Mouse (Mus musculus): Measurements from ENCODE around the gene Pkn1. TPM values are rescaled to one million over a fixed set of nuclear protein-coding genes. Genes with fewer than 3 reads are reported as not detected.

Pkn1 gene
- polyA plus RNA-seq (2014; fragmentation: Nextera tagmentation; extraction: Ambion mirVana) = 26.1 and 30.4 TPM in 2 replicates

DNA sequence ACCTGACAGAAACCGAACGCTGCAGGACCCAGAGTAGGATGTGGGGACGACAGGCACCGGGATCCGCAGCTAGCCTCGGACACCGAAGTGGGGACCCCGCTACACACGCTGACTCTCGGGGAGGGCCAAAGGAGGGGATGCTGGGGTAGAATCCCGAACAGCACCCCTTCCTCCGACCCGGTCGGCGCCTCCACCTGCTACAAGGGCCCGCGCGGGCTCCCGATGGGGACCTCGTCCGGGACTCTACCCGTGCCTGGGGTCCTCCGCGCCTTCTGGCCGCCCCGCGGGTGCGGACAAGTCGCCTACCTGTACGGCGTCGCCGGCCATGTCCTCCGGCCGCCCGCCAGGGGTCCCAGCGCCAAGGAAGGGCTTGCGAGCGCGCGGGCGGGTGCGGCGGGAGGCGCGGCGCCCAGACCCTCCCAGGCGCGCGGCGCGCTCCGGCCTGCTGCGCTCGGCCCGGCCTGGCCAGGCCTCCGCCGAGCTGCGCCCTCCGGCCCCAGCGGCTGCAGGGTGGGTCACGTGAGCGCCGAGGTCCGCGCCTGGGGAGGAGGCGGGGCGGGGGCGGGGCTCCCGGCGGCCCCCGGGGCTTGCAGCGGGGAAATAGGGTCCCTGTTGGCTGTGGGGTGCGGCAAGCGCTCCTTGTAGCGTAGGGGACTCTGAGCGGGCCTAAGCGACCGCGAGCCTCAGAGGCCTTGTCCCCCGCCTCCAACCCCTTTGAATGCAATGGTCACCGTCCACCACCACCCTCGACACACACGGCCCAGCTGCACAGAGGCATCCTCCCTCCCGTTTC is at the start of gene Pkn1:
Gene Pkn1 (minus strand): TSS at position 519 of the 793 bp plus-strand sequence.
- Histone ChIP-seq H3K27ac (replicated peaks; ENCODE audit: low read depth, low read length) (peak within 1 kb of the TSS; percentile 74), H3K4me1 (ENCODE audit: control insufficient read depth, insufficient read depth, low read length) (peaks cover 25% of the 10 kb centered on the region), H3K4me2 (ENCODE audit: low read depth, low read length) (peak within 1 kb of the TSS; percentile 97), H3K36me3 (ENCODE audit: control insufficient read depth, insufficient read depth, low read length) (no peaks in the 10 kb centered on the region), H3K9me3 (ENCODE audit: control insufficient read depth, low read length) (no peaks in the 10 kb centered on the region), H3K27me3 (replicated peaks; ENCODE audit: control insufficient read depth, insufficient read depth, low read length) (no peaks in the 10 kb centered on the region), H3K9ac (ENCODE audit: low read depth, low read length) (peak within 1 kb of the TSS; percentile 87), H3K4me3 (ENCODE audit: low read depth, low read length) (peak within 1 kb of the TSS; percentile 86)
- DNase-seq (ENCODE audit: low spot score) (peak; percentile 87), ATAC-seq (ENCODE audit: low read depth) (peak; percentile 90)
- 0% methylated on average over 31 of the region's 85 CpGs for WGBS

DNA sequence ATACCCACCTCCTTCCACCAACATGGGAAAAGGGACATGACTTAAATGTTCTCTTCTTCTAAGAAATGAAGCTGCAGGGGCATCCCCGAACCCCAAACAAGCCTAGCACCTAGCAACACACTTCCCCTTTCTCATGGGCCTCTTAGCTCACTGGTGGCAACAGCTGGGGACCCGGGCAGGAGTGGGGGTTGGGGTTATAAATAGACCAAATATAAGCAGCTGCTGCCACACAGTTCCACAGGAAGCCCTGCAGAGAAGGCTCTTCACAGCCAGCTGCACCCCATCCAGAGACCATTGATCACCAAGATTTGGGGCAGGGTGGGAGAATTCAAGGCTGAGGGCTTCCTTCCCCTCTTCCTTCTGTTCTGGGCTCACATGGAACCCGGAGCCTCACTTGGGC is 49.7 kb upstream of the Pkn1 start:
- no peak overlapping the region for H3K9ac ChIP-seq (ENCODE audit: low read depth, low read length)
- WGBS = 43% methylated on average over 3 of the region's 3 CpGs
- peaks cover 8% of the 10 kb centered on the region; the same call in 1 of the 2 replicates for H3K4me1 ChIP-seq (ENCODE audit: control insufficient read depth, insufficient read depth, low read length)
- peak; percentile 77 for ATAC-seq (ENCODE audit: low read depth)
- H3K4me2 ChIP-seq (ENCODE audit: low read depth, low read length) = 0 out of 2 replicates have a peak overlapping the region, but pooled peaks have one; percentile 2
- peak overlapping the region; percentile 73 for H3K27ac ChIP-seq (replicated peaks; ENCODE audit: low read depth, low read length)
- no peaks in the 10 kb centered on the region for H3K9me3 ChIP-seq (ENCODE audit: control insufficient read depth, low read length)
- H3K4me3 ChIP-seq (ENCODE audit: low read depth, low read length) = no peak overlapping the region
- H3K36me3 ChIP-seq (ENCODE audit: control insufficient read depth, insufficient read depth, low read length) = no peaks in the 10 kb centered on the region
- peak; percentile 74 for DNase-seq (ENCODE audit: low spot score)
- no peaks in the 10 kb centered on the region; the same call in 1 of the 2 replicates for H3K27me3 ChIP-seq (replicated peaks; ENCODE audit: control insufficient read depth, insufficient read depth, low read length)

DNA sequence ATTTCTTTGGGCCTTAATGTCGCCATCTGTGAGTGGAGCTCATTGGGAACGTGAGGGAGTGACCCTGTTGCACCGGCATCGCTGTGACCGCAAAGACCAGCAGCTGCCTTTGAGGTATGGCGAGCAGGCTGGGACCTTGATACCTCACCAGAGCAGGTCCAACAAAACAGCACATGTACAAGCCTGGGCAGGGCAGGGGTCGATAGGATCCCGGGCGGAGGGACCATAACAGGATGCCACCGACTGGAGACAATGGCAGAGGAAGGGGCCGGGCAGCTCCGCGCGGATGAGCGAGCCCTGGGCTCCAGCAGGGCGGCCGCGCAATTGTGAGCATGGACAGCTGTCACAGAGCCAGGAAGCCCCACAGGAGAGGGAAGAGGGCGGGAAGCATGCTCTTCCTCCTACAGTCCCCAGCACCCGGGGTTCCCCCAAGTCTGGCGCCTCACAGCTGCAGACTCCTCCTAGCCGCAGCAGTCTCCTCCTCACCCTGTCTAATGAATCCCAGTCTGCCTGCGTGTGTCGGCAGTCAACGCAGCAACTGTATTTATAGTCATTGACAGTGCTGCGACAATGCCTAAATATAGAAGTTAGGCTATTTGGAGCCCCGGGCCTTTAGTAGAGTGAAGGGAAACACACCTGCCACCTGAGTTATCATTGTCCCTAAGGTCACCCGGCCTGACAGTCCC is 48.8 kb upstream of the Pkn1 start:
- Histone ChIP-seq H3K4me3 (ENCODE audit: low read depth, low read length) (peak overlapping the region; percentile 33), H3K9me3 (ENCODE audit: control insufficient read depth, low read length) (no peaks in the 10 kb centered on the region), H3K4me1 (ENCODE audit: control insufficient read depth, insufficient read depth, low read length) (peaks cover 8% of the 10 kb centered on the region; the same call in 1 of the 2 replicates), H3K27ac (replicated peaks; ENCODE audit: low read depth, low read length) (peak overlapping the region; percentile 73), H3K27me3 (replicated peaks; ENCODE audit: control insufficient read depth, insufficient read depth, low read length) (no peaks in the 10 kb centered on the region; the same call in 1 of the 2 replicates), H3K36me3 (ENCODE audit: control insufficient read depth, insufficient read depth, low read length) (no peaks in the 10 kb centered on the region), H3K9ac (ENCODE audit: low read depth, low read length) (peak overlapping the region; percentile 54), H3K4me2 (ENCODE audit: low read depth, low read length) (peak overlapping the region; percentile 65)
- ATAC-seq (ENCODE audit: low read depth) (peak; percentile 82), DNase-seq (ENCODE audit: low spot score) (peak; percentile 86)
- WGBS = 2% methylated on average over 21 of the region's 28 CpGs

DNA sequence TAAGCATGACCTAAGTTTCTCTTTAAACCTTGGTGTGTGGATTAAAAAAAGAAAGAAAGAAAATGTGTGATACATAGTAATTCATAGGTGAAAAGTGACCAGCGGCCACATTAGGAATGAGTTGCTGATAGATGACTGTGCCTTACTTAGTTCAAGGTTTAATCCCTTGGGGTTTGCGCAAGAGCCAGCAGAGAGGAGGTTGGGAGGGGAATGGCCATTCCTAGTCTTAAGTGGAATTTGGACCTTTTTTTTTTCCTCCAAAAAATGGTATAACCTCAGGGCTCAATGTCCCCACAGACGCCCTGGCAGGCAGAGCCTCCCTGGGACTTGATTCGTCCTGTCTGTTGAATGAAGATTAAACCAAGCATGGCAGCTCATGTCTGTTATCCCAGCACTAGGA is 45.1 kb upstream of the Pkn1 start:
- no peaks in the 10 kb centered on the region for H3K36me3 ChIP-seq (ENCODE audit: control insufficient read depth, insufficient read depth, low read length)
- ATAC-seq (ENCODE audit: low read depth) = no peak
- H3K9ac ChIP-seq (ENCODE audit: low read depth, low read length) = no peak overlapping the region
- H3K4me2 ChIP-seq (ENCODE audit: low read depth, low read length) = no peak overlapping the region
- no peaks in the 10 kb centered on the region; the same call in 1 of the 2 replicates for H3K27me3 ChIP-seq (replicated peaks; ENCODE audit: control insufficient read depth, insufficient read depth, low read length)
- H3K9me3 ChIP-seq (ENCODE audit: control insufficient read depth, low read length) = no peaks in the 10 kb centered on the region
- WGBS = 84% methylated on average over 4 of the region's 4 CpGs
- H3K27ac ChIP-seq (replicated peaks; ENCODE audit: low read depth, low read length) = no peak overlapping the region
- peaks cover 20% of the 10 kb centered on the region for H3K4me1 ChIP-seq (ENCODE audit: control insufficient read depth, insufficient read depth, low read length)
- no peak overlapping the region for H3K4me3 ChIP-seq (ENCODE audit: low read depth, low read length)
- no peak for DNase-seq (ENCODE audit: low spot score)

DNA sequence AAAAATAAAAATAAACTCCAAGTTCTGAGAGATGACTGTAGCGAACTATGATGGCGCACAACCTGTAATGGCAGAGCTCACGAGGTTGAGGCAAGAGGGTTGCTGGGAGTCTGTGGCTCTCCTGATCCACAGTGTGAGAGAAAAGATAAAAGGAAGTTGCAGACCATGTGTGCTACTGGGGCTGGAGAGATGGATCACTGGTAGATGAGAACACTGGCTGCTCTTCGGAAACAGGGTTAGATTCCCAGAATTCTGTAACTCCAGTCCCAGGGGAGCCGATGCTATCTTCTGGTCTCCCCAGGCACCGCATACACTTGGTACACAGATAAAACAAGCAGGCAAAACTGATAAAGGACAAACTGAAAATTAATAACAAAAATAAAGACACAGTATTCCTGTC is 44.0 kb upstream of the Pkn1 start:
- 91% methylated on average over 6 of the region's 6 CpGs for WGBS
- Histone ChIP-seq H3K4me1 (ENCODE audit: control insufficient read depth, insufficient read depth, low read length) (peaks cover 19% of the 10 kb centered on the region), H3K9ac (ENCODE audit: low read depth, low read length) (no peak overlapping the region), H3K4me3 (ENCODE audit: low read depth, low read length) (no peak overlapping the region), H3K27ac (replicated peaks; ENCODE audit: low read depth, low read length) (no peak overlapping the region), H3K4me2 (ENCODE audit: low read depth, low read length) (no peak overlapping the region), H3K27me3 (replicated peaks; ENCODE audit: control insufficient read depth, insufficient read depth, low read length) (no peaks in the 10 kb centered on the region; the same call in 1 of the 2 replicates), H3K36me3 (ENCODE audit: control insufficient read depth, insufficient read depth, low read length) (no peaks in the 10 kb centered on the region), H3K9me3 (ENCODE audit: control insufficient read depth, low read length) (no peaks in the 10 kb centered on the region)
- DNase-seq (ENCODE audit: low spot score) = no peak
- no peak for ATAC-seq (ENCODE audit: low read depth)

DNA sequence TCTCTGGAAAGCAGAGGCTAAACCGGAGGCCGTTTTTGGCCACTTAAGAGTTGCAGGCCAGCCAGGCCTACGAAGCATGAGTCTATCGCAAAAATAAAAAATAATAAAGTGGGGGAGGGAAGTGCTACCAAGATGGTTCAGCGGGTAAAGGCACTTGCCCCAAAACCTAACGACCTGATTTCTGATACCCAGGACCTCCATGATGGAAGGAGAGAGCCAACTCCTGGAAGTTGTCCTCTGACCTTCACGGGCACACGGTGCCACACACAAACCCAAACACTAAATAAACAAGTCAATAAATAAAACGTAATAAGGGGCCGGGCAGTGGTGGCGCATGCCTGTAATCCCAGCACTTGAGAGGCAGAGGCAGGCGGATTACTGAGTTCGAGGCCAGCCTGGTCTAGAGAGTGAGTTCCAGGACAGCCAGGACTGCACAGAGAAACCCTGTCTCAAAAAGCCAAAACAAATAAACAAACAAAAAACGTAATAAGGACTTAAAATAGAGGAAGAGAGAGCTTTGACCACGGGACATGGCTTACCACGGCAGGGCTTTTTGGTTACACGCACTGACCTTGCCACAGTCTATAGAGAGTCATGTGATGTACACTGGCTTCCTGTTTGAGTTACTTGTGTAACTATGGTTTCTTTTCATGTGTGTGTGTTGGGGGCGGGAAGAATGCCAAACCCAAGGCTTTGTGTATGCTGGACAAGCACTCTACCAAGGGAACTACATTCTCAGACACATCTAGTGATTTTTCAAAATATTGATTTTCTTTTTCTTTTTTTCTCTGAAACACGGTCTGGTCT is 43.1 kb upstream of the Pkn1 start:
- ATAC-seq (ENCODE audit: low read depth) (no peak), DNase-seq (ENCODE audit: low spot score) (no peak)
- H3K27ac ChIP-seq (replicated peaks; ENCODE audit: low read depth, low read length) = no peak overlapping the region
- peaks cover 26% of the 10 kb centered on the region for H3K4me1 ChIP-seq (ENCODE audit: control insufficient read depth, insufficient read depth, low read length)
- no peaks in the 10 kb centered on the region for H3K9me3 ChIP-seq (ENCODE audit: control insufficient read depth, low read length)
- H3K36me3 ChIP-seq (ENCODE audit: control insufficient read depth, insufficient read depth, low read length) = no peaks in the 10 kb centered on the region
- no peaks in the 10 kb centered on the region for H3K27me3 ChIP-seq (replicated peaks; ENCODE audit: control insufficient read depth, insufficient read depth, low read length)
- H3K4me3 ChIP-seq (ENCODE audit: low read depth, low read length) = peak overlapping the region; percentile 60
- peak overlapping the region; percentile 93; the same call in 1 of the 2 replicates for H3K4me2 ChIP-seq (ENCODE audit: low read depth, low read length)
- WGBS = 76% methylated on average over 19 of the region's 19 CpGs
- H3K9ac ChIP-seq (ENCODE audit: low read depth, low read length) = 0 out of 2 replicates have a peak overlapping the region, but pooled peaks have one; percentile 75

DNA sequence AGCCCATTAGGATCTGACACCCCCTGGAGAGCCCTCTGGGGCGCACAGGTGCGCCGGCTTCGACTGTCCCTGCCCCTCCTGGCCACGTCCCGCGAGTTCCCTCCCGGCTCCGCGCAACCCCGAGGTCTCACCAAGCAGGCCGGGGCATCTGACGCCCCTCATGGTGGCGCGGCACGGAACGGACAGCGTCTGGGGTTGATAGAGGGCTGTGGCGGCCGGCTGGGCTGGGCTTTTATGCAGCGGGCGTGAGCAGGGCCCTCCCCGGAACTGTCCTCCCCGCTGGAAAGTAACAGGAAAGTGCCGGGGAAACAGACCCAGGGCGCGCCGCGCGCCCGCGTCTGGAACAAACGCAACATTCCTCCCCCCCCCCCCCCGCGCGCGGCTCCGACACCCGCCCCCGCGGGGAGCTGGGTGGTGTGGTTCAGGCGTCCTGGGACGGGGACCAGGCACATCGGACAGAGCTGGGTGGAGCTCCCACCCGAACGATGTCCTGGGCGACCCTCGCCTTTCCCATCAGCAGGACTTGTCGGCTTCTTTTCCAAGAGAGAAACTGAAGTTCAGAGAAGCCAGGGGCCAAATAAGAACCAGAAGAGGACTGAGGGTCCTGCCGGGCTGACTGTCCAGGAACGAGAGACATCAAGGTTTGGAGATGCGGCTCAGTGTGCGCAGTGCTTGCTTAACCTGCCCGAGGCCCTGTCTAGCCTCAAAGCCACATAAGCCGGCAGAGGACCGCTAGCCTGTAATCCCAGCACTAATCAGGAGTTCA is 42.2 kb upstream of the Pkn1 start, which contains the start of gene Adgre5:
Gene Adgre5 (minus strand): TSS at position 351 of the 766 bp plus-strand sequence.
- H3K27ac ChIP-seq (replicated peaks; ENCODE audit: low read depth, low read length) = peak within 1 kb of the TSS; percentile 70
- peak within 1 kb of the TSS; percentile 75 for H3K9ac ChIP-seq (ENCODE audit: low read depth, low read length)

More for the DNA sequence above, 42.2 kb upstream of the Pkn1 start, which contains the start of gene Adgre5:
- peaks cover 26% of the 10 kb centered on the region for H3K4me1 ChIP-seq (ENCODE audit: control insufficient read depth, insufficient read depth, low read length)
- no peaks in the 10 kb centered on the region for H3K27me3 ChIP-seq (replicated peaks; ENCODE audit: control insufficient read depth, insufficient read depth, low read length)
- no peaks in the 10 kb centered on the region for H3K36me3 ChIP-seq (ENCODE audit: control insufficient read depth, insufficient read depth, low read length)
- H3K9me3 ChIP-seq (ENCODE audit: control insufficient read depth, low read length) = no peaks in the 10 kb centered on the region
- 2% methylated on average over 41 of the region's 56 CpGs for WGBS
- H3K4me3 ChIP-seq (ENCODE audit: low read depth, low read length) = peak within 1 kb of the TSS; percentile 60
- DNase-seq (ENCODE audit: low spot score) = peak; percentile 73
- peak; percentile 64 for ATAC-seq (ENCODE audit: low read depth)
- H3K4me2 ChIP-seq (ENCODE audit: low read depth, low read length) = peak within 1 kb of the TSS; percentile 93

All from embryonic facial prominence, embryonic 14.5 days (tissue).